Mouse (Mus musculus): ENCODE results near the gene Rbfox1. TPM values are rescaled to one million over a fixed set of nuclear protein-coding genes. Genes with fewer than 3 reads are reported as not detected.

The Rbfox1 gene
- polyA plus RNA-seq, 1 experiment from 2014 or later = 7.5 TPM

DNA sequence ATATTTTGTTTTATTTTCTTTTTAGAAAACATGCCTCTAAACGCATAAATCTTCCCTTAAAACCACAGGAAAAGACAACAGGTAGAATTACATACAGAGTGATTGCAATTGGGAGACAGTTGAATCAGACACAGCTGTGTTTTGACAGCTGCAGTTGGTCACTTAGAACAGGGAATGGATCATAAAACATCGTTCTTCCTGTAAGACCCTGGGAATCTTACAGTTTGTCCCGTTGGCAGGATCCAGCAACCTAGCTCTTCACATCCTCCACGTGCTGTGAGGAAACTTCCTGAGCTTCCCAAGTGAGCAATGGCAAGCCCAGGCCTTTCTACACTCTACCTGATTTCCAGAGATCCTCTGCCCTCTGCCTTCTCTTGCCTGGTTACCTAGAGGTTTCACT is 959.5 kb downstream of the Rbfox1 start:
- Histone ChIP-seq H3K4me3 (ENCODE audit: low read length) (no peak overlapping the region), H3K27me3 (ENCODE audit: control insufficient read depth, insufficient read depth, low read length) (no peaks in the 10 kb centered on the region), H3K4me1 (ENCODE audit: control insufficient read depth, insufficient read depth, low read length) (peaks cover 9% of the 10 kb centered on the region; the same call in 1 of the 2 replicates), H3K36me3 (ENCODE audit: control insufficient read depth, insufficient read depth, low read length) (no peaks in the 10 kb centered on the region), H3K9ac (ENCODE audit: low read depth, low read length) (no peak overlapping the region), H3K9me3 (ENCODE audit: control insufficient read depth, low read length) (no peaks in the 10 kb centered on the region), H3K4me2 (replicated peaks; ENCODE audit: low read depth, low read length) (no peak overlapping the region), H3K27ac (ENCODE audit: low read depth, low read length) (peak overlapping the region; percentile 56; the same call in 1 of the 2 replicates)
- peak; percentile 74 for ATAC-seq (ENCODE audit: low FRiP score, low TSS enrichment)
- 15% methylated on average over 4 of the region's 4 CpGs for WGBS

DNA sequence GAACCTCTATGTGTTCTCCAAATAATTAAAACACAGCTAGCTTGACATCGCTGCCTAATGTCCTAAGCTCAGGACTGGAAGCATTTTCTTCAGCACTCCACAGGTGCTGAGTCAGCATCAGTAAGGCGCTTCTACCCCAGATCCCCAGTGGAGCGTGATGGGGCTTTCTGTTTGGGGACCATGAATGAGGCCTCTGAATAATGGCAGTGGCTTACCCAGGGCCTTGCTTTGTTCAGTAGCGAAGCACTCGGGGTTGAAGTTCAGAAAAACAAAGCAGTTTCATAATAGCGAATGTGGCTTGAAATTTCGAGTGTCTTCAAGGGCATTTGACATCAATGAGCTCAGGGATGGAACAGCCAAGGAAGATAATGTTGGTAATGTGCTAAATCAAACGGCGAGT is 966.2 kb downstream of the Rbfox1 start:
- no peaks in the 10 kb centered on the region for H3K4me1 ChIP-seq (ENCODE audit: control insufficient read depth, insufficient read depth, low read length)
- 76% methylated on average over 9 of the region's 9 CpGs for WGBS
- H3K4me3 ChIP-seq (ENCODE audit: low read length) = no peak overlapping the region
- H3K36me3 ChIP-seq (ENCODE audit: control insufficient read depth, insufficient read depth, low read length) = no peaks in the 10 kb centered on the region
- H3K27ac ChIP-seq (ENCODE audit: low read depth, low read length) = no peak overlapping the region
- no peak for ATAC-seq (ENCODE audit: low FRiP score, low TSS enrichment)
- H3K4me2 ChIP-seq (replicated peaks; ENCODE audit: low read depth, low read length) = no peak overlapping the region
- H3K9me3 ChIP-seq (ENCODE audit: control insufficient read depth, low read length) = no peaks in the 10 kb centered on the region
- no peak overlapping the region for H3K9ac ChIP-seq (ENCODE audit: low read depth, low read length)
- H3K27me3 ChIP-seq (ENCODE audit: control insufficient read depth, insufficient read depth, low read length) = no peaks in the 10 kb centered on the region

GRCm38 (mm10) chr16:6853796-6854195 is 968.6 kb downstream of the Rbfox1 start:
- WGBS = 92% methylated on average over 2 of the region's 2 CpGs
- Histone ChIP-seq H3K4me2 (replicated peaks; ENCODE audit: low read depth, low read length) (no peak overlapping the region), H3K27ac (ENCODE audit: low read depth, low read length) (no peak overlapping the region), H3K27me3 (ENCODE audit: control insufficient read depth, insufficient read depth, low read length) (no peaks in the 10 kb centered on the region), H3K4me1 (ENCODE audit: control insufficient read depth, insufficient read depth, low read length) (no peaks in the 10 kb centered on the region), H3K4me3 (ENCODE audit: low read length) (no peak overlapping the region), H3K36me3 (ENCODE audit: control insufficient read depth, insufficient read depth, low read length) (no peaks in the 10 kb centered on the region), H3K9ac (ENCODE audit: low read depth, low read length) (no peak overlapping the region), H3K9me3 (ENCODE audit: control insufficient read depth, low read length) (no peaks in the 10 kb centered on the region)
- no peak for ATAC-seq (ENCODE audit: low FRiP score, low TSS enrichment)

DNA sequence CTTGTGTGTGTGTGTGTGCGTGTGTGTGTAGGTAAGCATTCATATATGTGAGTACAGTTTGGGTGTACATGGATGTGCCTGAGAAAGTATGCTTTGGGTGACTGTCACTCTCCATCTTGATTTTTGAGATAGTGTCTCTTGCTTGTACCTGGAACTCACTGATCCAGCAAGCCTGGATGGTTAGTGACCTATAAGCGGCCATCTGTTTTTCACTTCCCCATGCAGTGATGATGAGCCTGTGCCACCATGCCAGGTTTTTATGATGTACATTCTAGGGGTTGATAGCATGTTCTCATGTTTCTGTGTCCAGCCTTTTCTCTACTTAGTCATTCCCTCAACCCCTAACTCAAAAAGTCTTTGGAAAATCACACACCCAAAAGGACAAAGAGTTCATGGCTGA is 976.5 kb downstream of the Rbfox1 start:
- H3K4me2 ChIP-seq (replicated peaks; ENCODE audit: low read depth, low read length) = no peak overlapping the region
- H3K27ac ChIP-seq (ENCODE audit: low read depth, low read length) = no peak overlapping the region
- no peaks in the 10 kb centered on the region for H3K27me3 ChIP-seq (ENCODE audit: control insufficient read depth, insufficient read depth, low read length)
- no peak overlapping the region for H3K4me3 ChIP-seq (ENCODE audit: low read length)
- no peak for ATAC-seq (ENCODE audit: low FRiP score, low TSS enrichment)
- H3K9ac ChIP-seq (ENCODE audit: low read depth, low read length) = no peak overlapping the region
- H3K4me1 ChIP-seq (ENCODE audit: control insufficient read depth, insufficient read depth, low read length) = no peaks in the 10 kb centered on the region
- H3K9me3 ChIP-seq (ENCODE audit: control insufficient read depth, low read length) = no peaks in the 10 kb centered on the region
- no peaks in the 10 kb centered on the region for H3K36me3 ChIP-seq (ENCODE audit: control insufficient read depth, insufficient read depth, low read length)
- WGBS = 93% methylated on average over 2 of the region's 2 CpGs

GRCm38 (mm10) chr16:6882683-6883430 is 997.7 kb downstream of the Rbfox1 start:
- no peaks in the 10 kb centered on the region for H3K27me3 ChIP-seq (ENCODE audit: control insufficient read depth, insufficient read depth, low read length)
- ATAC-seq (ENCODE audit: low FRiP score, low TSS enrichment) = no peak

DNA sequence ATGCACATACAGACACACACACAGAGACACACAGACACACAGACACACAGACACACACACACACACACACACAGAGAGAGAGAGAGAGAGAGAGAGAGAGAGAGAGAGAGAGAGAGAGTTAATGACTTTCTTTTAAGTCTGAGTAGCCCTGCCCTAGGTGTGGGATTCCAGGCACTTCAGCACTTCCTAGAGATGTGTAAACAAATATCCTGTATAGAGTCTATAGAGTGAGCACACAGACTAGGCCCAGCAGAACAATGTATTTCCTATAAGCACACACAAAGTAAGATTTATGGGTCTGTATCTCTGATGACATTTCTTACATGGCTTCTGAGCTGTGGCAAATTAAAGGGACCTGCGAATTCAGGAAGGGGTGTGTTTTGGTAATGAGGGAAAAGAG is 998.6 kb downstream of the Rbfox1 start:
- Histone ChIP-seq H3K9me3 (ENCODE audit: control insufficient read depth, low read length) (no peaks in the 10 kb centered on the region), H3K36me3 (ENCODE audit: control insufficient read depth, insufficient read depth, low read length) (no peaks in the 10 kb centered on the region), H3K4me1 (ENCODE audit: control insufficient read depth, insufficient read depth, low read length) (no peaks in the 10 kb centered on the region), H3K4me3 (ENCODE audit: low read length) (no peak overlapping the region), H3K9ac (ENCODE audit: low read depth, low read length) (no peak overlapping the region), H3K4me2 (replicated peaks; ENCODE audit: low read depth, low read length) (no peak overlapping the region), H3K27me3 (ENCODE audit: control insufficient read depth, insufficient read depth, low read length) (no peaks in the 10 kb centered on the region), H3K27ac (ENCODE audit: low read depth, low read length) (no peak overlapping the region)
- no peak for ATAC-seq (ENCODE audit: low FRiP score, low TSS enrichment)
- 51% methylated on average over 1 of the region's 1 CpGs for WGBS

More at GRCm38 (mm10) chr16:6882683-6883430, 997.7 kb downstream of the Rbfox1 start:
- no peak overlapping the region for H3K9ac ChIP-seq (ENCODE audit: low read depth, low read length)
- H3K9me3 ChIP-seq (ENCODE audit: control insufficient read depth, low read length) = no peaks in the 10 kb centered on the region
- 25% methylated on average over 12 of the region's 12 CpGs for WGBS
- no peak overlapping the region for H3K4me3 ChIP-seq (ENCODE audit: low read length)
- H3K4me1 ChIP-seq (ENCODE audit: control insufficient read depth, insufficient read depth, low read length) = no peaks in the 10 kb centered on the region
- no peak overlapping the region for H3K4me2 ChIP-seq (replicated peaks; ENCODE audit: low read depth, low read length)
- H3K36me3 ChIP-seq (ENCODE audit: control insufficient read depth, insufficient read depth, low read length) = no peaks in the 10 kb centered on the region
- H3K27ac ChIP-seq (ENCODE audit: low read depth, low read length) = no peak overlapping the region

- Histone ChIP-seq H3K9ac (ENCODE audit: low read depth, low read length) (no peak overlapping the region), H3K4me1 (ENCODE audit: control insufficient read depth, insufficient read depth, low read length) (0 out of 2 replicates have a peak, but pooled peaks cover 3% of the 10 kb centered on the region), H3K4me2 (replicated peaks; ENCODE audit: low read depth, low read length) (no peak overlapping the region), H3K4me3 (ENCODE audit: low read length) (no peak overlapping the region), H3K36me3 (ENCODE audit: control insufficient read depth, insufficient read depth, low read length) (no peaks in the 10 kb centered on the region), H3K27ac (ENCODE audit: low read depth, low read length) (no peak overlapping the region), H3K9me3 (ENCODE audit: control insufficient read depth, low read length) (no peaks in the 10 kb centered on the region), H3K27me3 (ENCODE audit: control insufficient read depth, insufficient read depth, low read length) (no peaks in the 10 kb centered on the region)
- no peak for ATAC-seq (ENCODE audit: low FRiP score, low TSS enrichment)
- WGBS = 86% methylated on average over 3 of the region's 3 CpGs
These were observed 1000.5 kb downstream of the Rbfox1 start for GRCm38 (mm10) chr16:6885617-6886016.

- H3K27ac ChIP-seq (ENCODE audit: low read depth, low read length) = peak overlapping the region; percentile 56; the same call in 1 of the 2 replicates
- 10% methylated on average over 4 of the region's 4 CpGs for WGBS
- no peaks in the 10 kb centered on the region for H3K9me3 ChIP-seq (ENCODE audit: control insufficient read depth, low read length)
- no peak overlapping the region for H3K4me2 ChIP-seq (replicated peaks; ENCODE audit: low read depth, low read length)
- no peaks in the 10 kb centered on the region for H3K36me3 ChIP-seq (ENCODE audit: control insufficient read depth, insufficient read depth, low read length)
- H3K4me3 ChIP-seq (ENCODE audit: low read length) = no peak overlapping the region
- 0 out of 2 replicates have a peak, but pooled peaks cover 3% of the 10 kb centered on the region for H3K4me1 ChIP-seq (ENCODE audit: control insufficient read depth, insufficient read depth, low read length)
- no peak overlapping the region for H3K9ac ChIP-seq (ENCODE audit: low read depth, low read length)
- H3K27me3 ChIP-seq (ENCODE audit: control insufficient read depth, insufficient read depth, low read length) = no peaks in the 10 kb centered on the region
- peak; percentile 94 for ATAC-seq (ENCODE audit: low FRiP score, low TSS enrichment)
These were observed 1004.1 kb downstream of the Rbfox1 start for GRCm38 (mm10) chr16:6889221-6889620.

DNA sequence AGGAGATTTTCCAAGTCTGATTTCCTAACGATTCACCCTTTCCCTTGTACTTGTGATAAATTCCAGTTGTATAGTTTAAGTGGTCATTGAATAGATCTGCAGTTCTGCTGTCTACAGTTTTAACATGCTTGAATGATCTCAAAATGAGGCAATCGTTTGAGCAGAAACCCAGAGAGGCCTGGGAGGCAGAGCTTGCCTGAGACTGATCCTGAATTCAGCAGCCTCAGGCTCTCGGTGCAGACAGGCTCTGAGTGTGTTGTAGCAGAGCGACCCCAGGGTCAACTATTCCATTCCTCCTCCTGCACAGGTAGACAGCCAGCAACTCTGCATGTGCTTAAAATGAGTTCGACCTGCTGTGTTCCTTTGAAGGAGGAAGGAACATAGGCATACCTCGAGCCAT is 1012.6 kb downstream of the Rbfox1 start:
- peak; percentile 60; the same call in 1 of the 2 replicates for ATAC-seq (ENCODE audit: low FRiP score, low TSS enrichment)
- WGBS = 36% methylated on average over 6 of the region's 6 CpGs

More for the DNA sequence above, 1012.6 kb downstream of the Rbfox1 start:
- no peak overlapping the region for H3K9ac ChIP-seq (ENCODE audit: low read depth, low read length)
- H3K9me3 ChIP-seq (ENCODE audit: control insufficient read depth, low read length) = no peaks in the 10 kb centered on the region
- H3K4me3 ChIP-seq (ENCODE audit: low read length) = no peak overlapping the region
- 0 out of 2 replicates have a peak, but pooled peaks cover 3% of the 10 kb centered on the region for H3K4me1 ChIP-seq (ENCODE audit: control insufficient read depth, insufficient read depth, low read length)
- H3K4me2 ChIP-seq (replicated peaks; ENCODE audit: low read depth, low read length) = no peak overlapping the region
- no peaks in the 10 kb centered on the region for H3K36me3 ChIP-seq (ENCODE audit: control insufficient read depth, insufficient read depth, low read length)
- no peaks in the 10 kb centered on the region for H3K27me3 ChIP-seq (ENCODE audit: control insufficient read depth, insufficient read depth, low read length)
- no peak overlapping the region for H3K27ac ChIP-seq (ENCODE audit: low read depth, low read length)

Data from kidney, embryonic 14.5 days (tissue).